Mouse (Mus musculus) liver, embryonic 13.5 days (tissue): ENCODE results near the gene Crebrf. TPM values are rescaled to one million over a fixed set of nuclear protein-coding genes. Genes with fewer than 3 reads are reported as not detected.

Experiments
- ATAC-seq: fragments of 200-750 bp; cut with Nextera tagmentation; 2 replicates; pipeline ENCODE4 v1.8.0; 2017; ENCODE audit warnings: low read depth, mild to moderate bottlenecking, moderate number of reproducible peaks, moderate library complexity
- DNase-seq: peaks from one replicate; pipeline ENCODE4 v3.0.0; 2022
- H3K27ac ChIP-seq: fragments of 300-500 bp; sonication (generic); 2 replicates; pipeline ENCODE4 v1.5.1; 2015; ENCODE audit warnings: moderate library complexity, mild to moderate bottlenecking, inconsistent platforms
- H3K27me3 ChIP-seq: fragments of 300-500 bp; sonication (generic); 2 replicates; pipeline ENCODE4 v1.6.1; 2015; ENCODE audit warnings: mild to moderate bottlenecking, inconsistent platforms
- H3K36me3 ChIP-seq: fragments of 300-500 bp; sonication (generic); 2 replicates; pipeline ENCODE4 v1.6.1; 2015; ENCODE audit warnings: mild to moderate bottlenecking, inconsistent platforms
- H3K4me1 ChIP-seq: fragments of 300-500 bp; sonication (generic); replicated peaks from 2 replicates; pipeline ENCODE4 v1.6.1; 2015; ENCODE audit warnings: inconsistent platforms
- H3K4me2 ChIP-seq: fragments of 300-500 bp; sonication (generic); 2 replicates; pipeline ENCODE4 v1.6.1; 2015; ENCODE audit warnings: inconsistent platforms, mild to moderate bottlenecking, moderate library complexity
- H3K4me3 ChIP-seq: fragments of 300-500 bp; sonication (generic); replicated peaks from 2 replicates; pipeline ENCODE4 v1.5.1; 2015; ENCODE audit warnings: mild to moderate bottlenecking, inconsistent platforms
- H3K9ac ChIP-seq: fragments of 300-500 bp; sonication (generic); 2 replicates; pipeline ENCODE4 v1.6.1; 2015; ENCODE audit warnings: mild to moderate bottlenecking, inconsistent platforms
- H3K9me3 ChIP-seq: fragments of 300-500 bp; sonication (generic); replicated peaks from 2 replicates; pipeline ENCODE4 v1.6.1; 2016; ENCODE audit warnings: inconsistent platforms
- WGBS: fragments of 180-500 bp; shearing (Covaris S2); methylation state at CpG from one replicate; pipeline ENCODE4 v1.1.7; 2015; ENCODE audit not compliant: insufficient replicate concordance; 5-methylcytosine and 5-hydroxymethylcytosine counted together
- polyA plus RNA-seq: library from polyadenylated mRNA; unstranded; fragments of >200 nt; fragmentation: Nextera tagmentation; extraction: Ambion mirVana; gene quantifications from 2 replicates; pipeline ENCODE4 v1.2.1, GENCODE M21; 2015

The Crebrf gene
- polyA plus RNA-seq, 1 experiment from 2014 or later = 2.2 TPM

- peak; percentile 76 for ATAC-seq
- H3K36me3 ChIP-seq = peaks cover 24% of the 10 kb centered on the region
- under 1% methylated on average over 42 of the region's 42 CpGs for WGBS
These were observed 65.5 kb downstream of the Crebrf start, which contains the start of gene Bnip1 for GRCm38 (mm10) chr17:26780750-26781571. Gene Bnip1 (plus strand): TSS chr17:26781066.

GRCm38 (mm10) chr17:26781610-26782043 is 66.2 kb downstream of the Crebrf start:
- H3K4me1 ChIP-seq = peaks cover 69% of the 10 kb centered on the region

More at GRCm38 (mm10) chr17:26780750-26781571, 65.5 kb downstream of the Crebrf start, which contains the start of gene Bnip1:
- H3K4me3 ChIP-seq = peak within 1 kb of the TSS; percentile 80
- no peaks in the 10 kb centered on the region for H3K9me3 ChIP-seq
- H3K9ac ChIP-seq = peak within 1 kb of the TSS; percentile 80
- H3K27ac ChIP-seq = peak within 1 kb of the TSS; percentile 91
- peak within 1 kb of the TSS; percentile 83 for H3K4me2 ChIP-seq
- DNase-seq = peak; percentile 61
- no peaks in the 10 kb centered on the region for H3K27me3 ChIP-seq
- peaks cover 71% of the 10 kb centered on the region for H3K4me1 ChIP-seq

DNA sequence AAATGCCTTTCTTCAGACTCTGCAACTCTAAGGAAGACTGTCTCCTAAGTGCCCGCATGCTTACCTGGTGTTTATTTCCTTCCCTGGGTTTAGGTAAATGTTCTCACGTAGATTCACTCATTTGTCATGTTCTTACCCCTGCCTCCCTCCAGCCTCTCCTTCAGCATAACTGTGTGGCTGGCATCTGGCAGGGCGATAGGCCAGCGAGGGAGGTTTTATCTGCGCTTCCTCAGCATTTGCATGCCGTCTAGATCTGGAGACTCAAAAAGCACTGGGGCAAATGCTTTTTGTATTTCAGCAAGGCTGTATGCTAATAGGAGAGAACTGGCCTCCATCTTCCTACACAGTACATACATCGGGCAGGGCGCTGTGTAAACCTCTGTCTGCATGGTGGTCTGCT is 69.1 kb downstream of the Crebrf start:
- Histone ChIP-seq H3K9me3 (no peaks in the 10 kb centered on the region), H3K27me3 (no peaks in the 10 kb centered on the region), H3K9ac (no peak overlapping the region), H3K4me3 (no peak overlapping the region), H3K4me2 (peak overlapping the region; percentile 4; the same call in 1 of the 2 replicates), H3K4me1 (peaks cover 57% of the 10 kb centered on the region), H3K36me3 (peaks cover 54% of the 10 kb centered on the region), H3K27ac (peak overlapping the region; percentile 56; the same call in 1 of the 2 replicates)
- DNase-seq (peak; percentile 27), ATAC-seq (peak; percentile 62)
- 62% methylated on average over 8 of the region's 8 CpGs for WGBS

More at GRCm38 (mm10) chr17:26781610-26782043, 66.2 kb downstream of the Crebrf start:
- Histone ChIP-seq H3K9ac (peak overlapping the region; percentile 80), H3K36me3 (peaks cover 30% of the 10 kb centered on the region), H3K27ac (peak overlapping the region; percentile 91), H3K27me3 (no peaks in the 10 kb centered on the region), H3K4me3 (peak overlapping the region; percentile 80), H3K9me3 (no peaks in the 10 kb centered on the region), H3K4me2 (peak overlapping the region; percentile 83)
- ATAC-seq = peak; percentile 56
- 18% methylated on average over 5 of the region's 5 CpGs for WGBS
- no peak for DNase-seq

GRCm38 (mm10) chr17:26786586-26786985 is 71.1 kb downstream of the Crebrf start:
- Histone ChIP-seq H3K27ac (no peak overlapping the region), H3K4me3 (no peak overlapping the region), H3K9ac (no peak overlapping the region), H3K27me3 (no peaks in the 10 kb centered on the region), H3K36me3 (peaks cover 75% of the 10 kb centered on the region), H3K9me3 (no peaks in the 10 kb centered on the region), H3K4me1 (peaks cover 41% of the 10 kb centered on the region), H3K4me2 (no peak overlapping the region)
- 61% methylated on average over 7 of the region's 7 CpGs for WGBS
- DNase-seq (no peak), ATAC-seq (no peak)

- 84% methylated on average over 8 of the region's 8 CpGs for WGBS
- ATAC-seq = no peak
- no peak overlapping the region for H3K9ac ChIP-seq
- H3K36me3 ChIP-seq = peaks cover 84% of the 10 kb centered on the region
- H3K4me1 ChIP-seq = peaks cover 17% of the 10 kb centered on the region
- no peak overlapping the region for H3K27ac ChIP-seq
- DNase-seq = no peak
- no peaks in the 10 kb centered on the region for H3K27me3 ChIP-seq
- no peaks in the 10 kb centered on the region for H3K9me3 ChIP-seq
- H3K4me2 ChIP-seq = no peak overlapping the region
- no peak overlapping the region for H3K4me3 ChIP-seq
These were observed 73.5 kb downstream of the Crebrf start for GRCm38 (mm10) chr17:26788986-26789385.

DNA sequence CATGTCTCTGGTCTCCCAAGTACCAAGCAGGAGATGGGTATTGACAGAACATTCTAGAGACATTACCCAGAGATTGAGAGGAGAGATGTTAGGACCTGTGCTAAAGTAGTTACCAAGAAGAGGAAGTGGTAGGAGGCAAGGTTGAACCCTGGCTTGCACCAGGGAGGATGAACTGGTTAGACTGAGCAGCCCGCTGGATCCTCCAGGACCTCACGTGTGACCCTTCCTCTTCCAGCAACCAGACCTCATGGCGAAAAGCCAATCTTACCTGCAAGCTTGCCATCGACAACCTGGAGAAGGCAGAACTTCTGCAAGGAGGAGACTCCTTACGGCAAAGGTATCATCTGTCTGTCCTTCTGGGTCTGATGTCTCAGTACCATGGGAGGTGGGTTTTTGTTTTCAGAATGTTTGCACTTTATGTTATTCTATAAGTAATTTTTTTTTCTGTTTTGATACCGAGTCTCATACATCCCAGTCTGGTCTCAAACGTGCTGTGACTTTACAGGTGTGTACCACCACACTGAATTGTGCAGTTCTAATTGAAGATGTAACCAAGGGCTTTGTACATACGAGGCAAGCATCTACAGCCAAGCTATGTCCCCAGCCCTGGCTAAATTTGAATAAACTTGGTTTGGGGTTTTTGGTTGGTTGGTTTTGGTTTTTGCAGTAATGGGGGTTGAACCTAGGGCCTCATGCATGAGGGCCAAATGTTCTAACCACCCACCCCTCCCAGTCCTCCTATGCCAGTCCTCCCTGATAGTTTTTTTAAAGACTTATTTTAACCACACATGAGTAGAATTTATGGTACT is 74.2 kb downstream of the Crebrf start:
- ATAC-seq (no peak), DNase-seq (no peak)
- Histone ChIP-seq H3K27me3 (no peaks in the 10 kb centered on the region), H3K36me3 (peaks cover 78% of the 10 kb centered on the region), H3K9ac (no peak overlapping the region), H3K4me3 (no peak overlapping the region), H3K9me3 (no peaks in the 10 kb centered on the region), H3K27ac (no peak overlapping the region), H3K4me1 (peaks cover 10% of the 10 kb centered on the region), H3K4me2 (no peak overlapping the region)
- WGBS = 77% methylated on average over 8 of the region's 8 CpGs

DNA sequence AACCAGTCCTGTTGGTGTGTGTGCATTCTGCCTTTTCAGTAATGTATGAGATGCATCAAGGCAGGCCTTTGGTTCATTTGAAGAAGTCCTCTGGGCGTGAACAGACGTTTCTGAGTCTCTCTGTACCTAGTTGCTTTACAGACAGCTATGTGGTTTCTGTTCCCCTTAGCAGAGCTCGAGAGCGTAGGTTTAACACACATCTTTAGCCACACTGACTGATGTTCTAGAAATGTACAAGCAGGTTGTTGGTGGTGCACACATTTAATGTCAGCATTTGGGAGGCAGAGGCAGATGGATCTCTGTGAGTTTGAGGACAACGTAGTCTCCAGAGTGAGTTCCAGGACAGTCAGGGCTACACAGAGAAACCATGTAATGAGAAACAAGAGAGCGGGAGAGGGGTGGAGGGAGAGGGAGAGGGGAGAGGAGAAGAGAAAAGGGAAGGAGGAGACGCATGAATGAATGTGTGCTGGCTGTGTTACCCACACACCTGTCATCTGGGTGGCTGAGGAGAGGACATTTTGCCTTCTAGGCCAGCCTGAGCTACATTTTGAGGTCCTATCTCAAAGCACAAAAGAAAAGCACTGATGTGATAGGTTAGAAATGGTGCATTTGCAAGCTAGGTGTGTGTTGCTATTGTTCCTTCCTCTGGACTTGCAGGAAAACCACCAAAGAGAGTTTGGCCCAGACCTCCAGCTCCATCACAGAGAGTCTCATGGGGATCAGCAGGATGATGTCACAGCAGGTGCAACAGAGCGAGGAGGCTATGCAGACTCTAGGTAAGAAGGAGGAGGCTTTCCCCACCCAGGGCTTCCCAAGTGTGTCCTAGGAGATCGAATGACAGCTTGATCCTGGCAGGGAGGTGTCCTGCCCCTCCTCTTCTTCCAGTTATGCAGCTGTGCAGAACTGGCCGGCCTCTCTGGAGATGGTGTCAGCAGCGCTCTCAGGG is 75.1 kb downstream of the Crebrf start:
- Histone ChIP-seq H3K4me3 (no peak overlapping the region), H3K4me2 (no peak overlapping the region), H3K27ac (no peak overlapping the region), H3K4me1 (peaks cover 1% of the 10 kb centered on the region), H3K36me3 (peaks cover 69% of the 10 kb centered on the region), H3K27me3 (no peaks in the 10 kb centered on the region), H3K9me3 (no peaks in the 10 kb centered on the region), H3K9ac (no peak overlapping the region)
- DNase-seq = no peak
- 82% methylated on average over 11 of the region's 11 CpGs for WGBS
- no peak for ATAC-seq

- Histone ChIP-seq H3K4me1 (no peaks in the 10 kb centered on the region; the same call in 1 of the 2 replicates), H3K36me3 (peaks cover 61% of the 10 kb centered on the region), H3K4me3 (no peak overlapping the region)
These were observed 76.1 kb downstream of the Crebrf start for GRCm38 (mm10) chr17:26791580-26791979.

DNA sequence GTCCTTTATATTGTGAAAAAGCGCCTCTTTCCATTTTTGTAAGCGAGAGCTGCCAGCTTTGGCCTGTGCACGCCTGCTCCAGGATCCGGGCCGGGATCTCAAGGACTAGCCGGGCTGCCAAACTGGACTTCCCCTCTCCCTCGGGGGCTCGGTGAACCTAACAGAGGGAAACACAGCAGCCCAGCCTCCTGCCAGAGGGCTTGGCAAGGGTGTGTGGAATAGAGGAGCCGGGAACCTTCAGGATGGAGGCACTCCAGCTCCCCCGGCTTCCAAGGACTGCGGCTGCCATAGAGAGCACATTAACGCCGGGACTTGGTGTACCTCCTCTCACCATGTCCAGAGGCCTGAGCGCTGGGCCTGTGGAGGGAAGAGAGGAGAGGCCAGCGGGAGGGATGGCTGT is 76.6 kb downstream of the Crebrf start:
- no peak for ATAC-seq
- H3K36me3 ChIP-seq = peaks cover 56% of the 10 kb centered on the region

More at GRCm38 (mm10) chr17:26791580-26791979, 76.1 kb downstream of the Crebrf start:
- Histone ChIP-seq H3K27ac (no peak overlapping the region), H3K4me2 (no peak overlapping the region), H3K27me3 (no peaks in the 10 kb centered on the region), H3K9me3 (no peaks in the 10 kb centered on the region), H3K9ac (no peak overlapping the region)
- ATAC-seq (no peak), DNase-seq (no peak)
- WGBS = 77% methylated on average over 7 of the region's 7 CpGs

GRCm38 (mm10) chr17:26793068-26793765 is 77.8 kb downstream of the Crebrf start:
- ATAC-seq = no peak
- Histone ChIP-seq H3K9me3 (no peaks in the 10 kb centered on the region), H3K4me1 (no peaks in the 10 kb centered on the region; the same call in 1 of the 2 replicates), H3K27ac (no peak overlapping the region), H3K4me3 (no peak overlapping the region), H3K27me3 (no peaks in the 10 kb centered on the region), H3K4me2 (no peak overlapping the region), H3K36me3 (peaks cover 50% of the 10 kb centered on the region), H3K9ac (no peak overlapping the region)
- DNase-seq = no peak
- 69% methylated on average over 5 of the region's 5 CpGs for WGBS

More for the DNA sequence above, 76.6 kb downstream of the Crebrf start:
- WGBS = 86% methylated on average over 15 of the region's 15 CpGs
- Histone ChIP-seq H3K4me1 (no peaks in the 10 kb centered on the region; the same call in 1 of the 2 replicates), H3K4me3 (no peak overlapping the region), H3K9ac (no peak overlapping the region), H3K4me2 (no peak overlapping the region), H3K27me3 (no peaks in the 10 kb centered on the region), H3K9me3 (no peaks in the 10 kb centered on the region), H3K27ac (no peak overlapping the region)
- DNase-seq = no peak
